Mouse (Mus musculus): Measurements from ENCODE around the gene Nacc1. TPM values are rescaled to one million over a fixed set of nuclear protein-coding genes. Genes with fewer than 3 reads are reported as not detected.

Gene Nacc1
- total and polyA plus RNA-seq, 3 experiments: 42.5 to 106 TPM; not detected in 1

GRCm38 (mm10) chr8:84634849-84635304 is 52.8 kb downstream of the Nacc1 start:
- Histone ChIP-seq H3K4me3 (ENCODE audit: control insufficient read depth in 1 of 2, insufficient read depth in 1 of 2, low read depth in 2 of 2, low read length in 2 of 2) (no peak overlapping the region), H3K4me1 (ENCODE audit: control insufficient read depth in 1 of 2, insufficient read depth in 2 of 2, low read length in 2 of 2) (no peaks in the 10 kb centered on the region), H3K9ac (ENCODE audit: control insufficient read depth, low read depth, low read length, poor library complexity, severe bottlenecking) (no peak overlapping the region), H3K27me3 (ENCODE audit: control insufficient read depth in 1 of 2, insufficient read depth in 2 of 2, low read length in 2 of 2) (no peaks in the 10 kb centered on the region), H3K79me2 (ENCODE audit: control insufficient read depth, insufficient read depth, low read length, poor library complexity) (peaks cover 1% of the 10 kb centered on the region; the same call in 1 of the 2 replicates), H3K27ac (ENCODE audit: control insufficient read depth, low read depth, low read length) (no peak overlapping the region), H3K36me3 (ENCODE audit: control insufficient read depth in 1 of 2, insufficient read depth in 2 of 2, low read length in 2 of 2) (no peaks in the 10 kb centered on the region), H3K9me3 (replicated peaks; ENCODE audit: insufficient read depth, low read length) (no peaks in the 10 kb centered on the region)
- TF ChIP-seq UBTF (IDR thresholded peaks at IDR 0.05; ENCODE audit: borderline replicate concordance, insufficient read depth, low read depth, low read length): no peak
- TF ChIP-seq TAL1 (IDR thresholded peaks at IDR 0.05; ENCODE audit: low read length): no peak
- DNase-seq (ENCODE audit: low read depth, low spot score): no peak

GRCm38 (mm10) chr8:84633841-84634584 is 53.6 kb downstream of the Nacc1 start:
- TF ChIP-seq CHD2 (IDR thresholded peaks at IDR 0.05; ENCODE audit: low read length): no peak
- TF ChIP-seq MAZ (IDR thresholded peaks at IDR 0.05; ENCODE audit: low read depth, low read length): no peak
- TF ChIP-seq TBP (IDR thresholded peaks at IDR 0.05; ENCODE audit: low read depth, low read length): no peak
- Histone ChIP-seq H3K79me2 (ENCODE audit: control insufficient read depth, insufficient read depth, low read length, poor library complexity) (peaks cover under 1% of the 10 kb centered on the region; the same call in 1 of the 2 replicates), H3K27ac (ENCODE audit: control insufficient read depth, low read depth, low read length) (no peak overlapping the region), H3K27me3 (ENCODE audit: control insufficient read depth in 1 of 2, insufficient read depth in 2 of 2, low read length in 2 of 2) (no peaks in the 10 kb centered on the region), H3K9me3 (replicated peaks; ENCODE audit: insufficient read depth, low read length) (no peaks in the 10 kb centered on the region), H3K4me3 (ENCODE audit: control insufficient read depth in 1 of 2, insufficient read depth in 1 of 2, low read depth in 2 of 2, low read length in 2 of 2) (no peak overlapping the region), H3K9ac (ENCODE audit: control insufficient read depth, low read depth, low read length, poor library complexity, severe bottlenecking) (no peak overlapping the region), H3K4me1 (ENCODE audit: control insufficient read depth in 1 of 2, insufficient read depth in 2 of 2, low read length in 2 of 2) (no peaks in the 10 kb centered on the region), H3K36me3 (ENCODE audit: control insufficient read depth in 1 of 2, insufficient read depth in 2 of 2, low read length in 2 of 2) (no peaks in the 10 kb centered on the region)
- DNase-seq (ENCODE audit: low read depth, low spot score): no peak

GRCm38 (mm10) chr8:84631813-84632212 is 55.8 kb downstream of the Nacc1 start:
- no peak for DNase-seq (ENCODE audit: low read depth, low spot score)
- Histone ChIP-seq H3K4me3 (ENCODE audit: control insufficient read depth in 1 of 2, insufficient read depth in 1 of 2, low read depth in 2 of 2, low read length in 2 of 2) (no peak overlapping the region), H3K9ac (ENCODE audit: control insufficient read depth, low read depth, low read length, poor library complexity, severe bottlenecking) (no peak overlapping the region), H3K9me3 (replicated peaks; ENCODE audit: insufficient read depth, low read length) (no peaks in the 10 kb centered on the region), H3K4me1 (ENCODE audit: control insufficient read depth in 1 of 2, insufficient read depth in 2 of 2, low read length in 2 of 2) (no peaks in the 10 kb centered on the region), H3K79me2 (ENCODE audit: control insufficient read depth, insufficient read depth, low read length, poor library complexity) (no peaks in the 10 kb centered on the region), H3K27me3 (ENCODE audit: control insufficient read depth in 1 of 2, insufficient read depth in 2 of 2, low read length in 2 of 2) (no peaks in the 10 kb centered on the region), H3K36me3 (ENCODE audit: control insufficient read depth in 1 of 2, insufficient read depth in 2 of 2, low read length in 2 of 2) (no peaks in the 10 kb centered on the region), H3K27ac (ENCODE audit: control insufficient read depth, low read depth, low read length) (no peak overlapping the region)
- TF ChIP-seq NELFE (IDR thresholded peaks at IDR 0.05; ENCODE audit: low read depth, low read length) (no peak), TBP (IDR thresholded peaks at IDR 0.05; ENCODE audit: low read depth, low read length) (no peak), MAZ (IDR thresholded peaks at IDR 0.05; ENCODE audit: low read depth, low read length) (no peak), ETS1 (IDR thresholded peaks at IDR 0.05; ENCODE audit: low read depth, low read length) (no peak), SMC3 (IDR thresholded peaks at IDR 0.05; ENCODE audit: low read depth, low read length) (no peak)
